Mouse (Mus musculus) gastrocnemius, postnatal 10 days (tissue): ENCODE measurements around the gene Hcfc2. TPM values are rescaled to one million over a fixed set of nuclear protein-coding genes. Genes with fewer than 3 reads are reported as not detected.

ENCODE experiments used
- DNase-seq: peaks from one replicate; pipeline ENCODE4 v3.0.0; 2021; ENCODE audit warnings: mixed read lengths
- total RNA-seq, 2 experiments: library from RNA; stranded (reverse); gene quantifications; 2 replicates each; pipeline ENCODE4 v1.2.3; 2021

The Hcfc2 gene
- total RNA-seq, 2 experiments from 2014 or later: 23.4 to 29.2 TPM

GRCm38 (mm10) chr10:82741354-82741753 lies 45.4 kb downstream of the Hcfc2 start:
- DNase-seq: no peak

GRCm38 (mm10) chr10:82741876-82742275 lies 45.9 kb downstream of the Hcfc2 start:
- no peak for DNase-seq

- DNase-seq: no peak
Observed at GRCm38 (mm10) chr10:82742578-82742977, 46.6 kb downstream of the Hcfc2 start.

- no peak for DNase-seq
Observed at GRCm38 (mm10) chr10:82744296-82744695, 48.3 kb downstream of the Hcfc2 start.

- DNase-seq: no peak
Observed at GRCm38 (mm10) chr10:82745301-82745700, 49.3 kb downstream of the Hcfc2 start.

- DNase-seq: no peak
Observed at GRCm38 (mm10) chr10:82746988-82747850, 51.3 kb downstream of the Hcfc2 start.

- no peak for DNase-seq
Observed at GRCm38 (mm10) chr10:82750778-82751177, 54.8 kb downstream of the Hcfc2 start.

- no peak for DNase-seq
Observed at GRCm38 (mm10) chr10:82752921-82753320, 57.0 kb downstream of the Hcfc2 start.

- DNase-seq: no peak
Observed at GRCm38 (mm10) chr10:82754642-82755041, 58.7 kb downstream of the Hcfc2 start.

- DNase-seq: no peak
Observed at GRCm38 (mm10) chr10:82755213-82755890, 59.4 kb downstream of the Hcfc2 start.

- DNase-seq: no peak
Observed at GRCm38 (mm10) chr10:82756466-82756865, 60.5 kb downstream of the Hcfc2 start.

GRCm38 (mm10) chr10:82757341-82757740 lies 61.4 kb downstream of the Hcfc2 start:
- no peak for DNase-seq

- DNase-seq: no peak
Observed at GRCm38 (mm10) chr10:82758368-82758767, 62.4 kb downstream of the Hcfc2 start.

- no peak for DNase-seq
Observed at GRCm38 (mm10) chr10:82758878-82759277, 62.9 kb downstream of the Hcfc2 start.

- no peak for DNase-seq
Observed at GRCm38 (mm10) chr10:82759706-82760105, 63.7 kb downstream of the Hcfc2 start.

- no peak for DNase-seq
Observed at GRCm38 (mm10) chr10:82761037-82761811, 65.3 kb downstream of the Hcfc2 start.

- peak; percentile 53 for DNase-seq
Observed at GRCm38 (mm10) chr10:82762756-82763681, 67.1 kb downstream of the Hcfc2 start.

- DNase-seq: peak; percentile 97
Observed at GRCm38 (mm10) chr10:82763840-82764631, 68.1 kb downstream of the Hcfc2 start, which contains the start of gene Nfyb. TSS of gene Nfyb (minus strand) at chr10:82764144.

- DNase-seq: no peak
Observed at GRCm38 (mm10) chr10:82768901-82769300, 72.9 kb downstream of the Hcfc2 start.

- no peak for DNase-seq
Observed at GRCm38 (mm10) chr10:82770713-82771112, 74.8 kb downstream of the Hcfc2 start.
